Mouse (Mus musculus) lung, adult 2 months (tissue): ENCODE data around the gene Kdm1a.

Experiments used
- CTCF ChIP-seq: fragments of 200-500 bp; IDR thresholded peaks from 2 replicates; pipeline ENCODE4 v1.5.1; 2011; ENCODE audit warnings: mild to moderate bottlenecking, low read length, control low read depth; ENCODE audit not compliant: insufficient read depth
- POLR2A ChIP-seq: fragments of 200-500 bp; IDR thresholded peaks from 2 replicates; pipeline ENCODE4 v1.6.1; 2011; ENCODE audit warnings: low read depth, mild to moderate bottlenecking, control low read depth, low read length, borderline replicate concordance; ENCODE audit errors: extremely low read depth

- no peak for TF ChIP-seq CTCF
- no peak for TF ChIP-seq POLR2A
Observed at GRCm38 (mm10) chr4:136524309-136524708, 78.2 kb downstream of the Kdm1a start.
